Mouse (Mus musculus): ENCODE measurements around the gene Lrp6. TPM values are rescaled to one million over a fixed set of nuclear protein-coding genes. Genes with fewer than 3 reads are reported as not detected.

Lrp6 gene
- total RNA-seq, 1 experiment from 2014 or later = 56.0 TPM

DNA sequence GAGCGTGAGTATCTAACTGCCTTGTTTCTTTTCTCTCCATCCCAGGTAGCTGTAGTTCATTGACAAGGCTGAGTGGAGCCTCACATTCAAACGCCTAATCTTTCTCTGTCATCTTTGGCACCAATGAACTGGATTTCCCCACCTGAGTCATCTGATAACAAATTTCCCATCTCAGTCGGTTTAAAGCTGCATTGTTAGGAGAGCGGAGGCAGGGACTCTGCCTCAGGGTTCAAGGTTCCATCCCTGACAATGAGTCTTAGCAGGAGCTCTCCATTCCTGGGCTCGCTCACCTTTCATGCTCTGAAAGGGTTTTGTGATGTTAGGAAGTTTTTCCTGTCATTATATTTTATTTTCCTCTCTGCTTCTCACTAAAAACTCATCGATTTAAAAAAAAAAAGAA lies 11.3 kb upstream of the Lrp6 start:
- ATAC-seq (replicated peaks; ENCODE audit: low read depth, poor library complexity, severe bottlenecking) = no peak

DNA sequence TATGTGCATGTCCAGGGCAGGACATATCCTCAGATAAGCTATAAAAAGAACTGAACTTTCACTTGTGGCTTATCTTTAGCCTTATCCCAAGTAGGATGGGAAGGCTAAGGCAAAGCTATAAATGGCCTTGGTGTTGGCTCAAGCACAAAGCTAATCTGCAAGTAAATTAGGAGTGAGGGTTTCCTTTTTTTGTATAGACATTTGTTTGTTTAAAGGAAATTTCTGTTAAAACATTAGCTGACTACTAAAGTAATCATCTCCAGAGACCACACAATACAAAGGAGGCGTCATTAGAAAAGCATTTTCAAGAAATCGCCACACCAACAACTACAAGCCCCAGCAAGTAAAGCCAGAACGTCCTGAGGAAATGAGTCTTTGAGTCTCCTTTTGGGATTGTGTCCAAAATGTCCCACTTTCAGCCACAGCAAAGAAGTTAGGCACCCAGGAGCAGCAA lies 8.6 kb upstream of the Lrp6 start:
- no peak for ATAC-seq (replicated peaks; ENCODE audit: low read depth, poor library complexity, severe bottlenecking)

DNA sequence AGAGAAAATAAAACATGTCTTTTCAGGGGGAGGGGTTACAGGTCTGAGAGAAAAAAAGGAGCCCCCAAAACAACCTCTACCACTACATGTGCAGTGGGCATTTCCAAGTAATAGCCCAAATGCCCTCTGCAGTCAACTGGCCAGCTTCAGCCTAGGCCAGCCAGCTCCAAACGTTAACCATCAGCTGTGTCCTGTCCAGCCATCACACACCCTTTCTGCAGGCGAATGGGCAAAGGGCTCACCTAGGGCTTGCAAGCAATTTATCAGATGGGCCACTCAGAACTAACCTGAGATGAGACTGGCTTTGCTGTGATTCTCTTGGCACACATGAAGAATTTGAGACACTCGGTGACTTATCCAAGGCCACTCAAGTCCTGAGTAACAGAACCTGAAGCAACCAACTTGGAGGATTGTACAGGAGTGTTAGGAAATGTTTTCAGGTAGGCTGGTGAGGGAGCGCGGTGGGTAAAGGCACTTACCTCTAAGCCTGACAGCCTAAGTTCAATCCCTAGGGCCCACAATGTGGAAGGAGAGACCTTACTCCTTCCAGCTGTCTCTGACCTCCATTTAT lies 1.3 kb upstream of the Lrp6 start:
- no peak for ATAC-seq (replicated peaks; ENCODE audit: low read depth, poor library complexity, severe bottlenecking)

- ATAC-seq (replicated peaks; ENCODE audit: low read depth, poor library complexity, severe bottlenecking) = no peak
These were observed 432 bp downstream of the Lrp6 start for GRCm38 (mm10) chr6:134566248-134566817.

GRCm38 (mm10) chr6:134565606-134566247 lies 1.0 kb downstream of the Lrp6 start:
- ATAC-seq (replicated peaks; ENCODE audit: low read depth, poor library complexity, severe bottlenecking) = peak; percentile 30

DNA sequence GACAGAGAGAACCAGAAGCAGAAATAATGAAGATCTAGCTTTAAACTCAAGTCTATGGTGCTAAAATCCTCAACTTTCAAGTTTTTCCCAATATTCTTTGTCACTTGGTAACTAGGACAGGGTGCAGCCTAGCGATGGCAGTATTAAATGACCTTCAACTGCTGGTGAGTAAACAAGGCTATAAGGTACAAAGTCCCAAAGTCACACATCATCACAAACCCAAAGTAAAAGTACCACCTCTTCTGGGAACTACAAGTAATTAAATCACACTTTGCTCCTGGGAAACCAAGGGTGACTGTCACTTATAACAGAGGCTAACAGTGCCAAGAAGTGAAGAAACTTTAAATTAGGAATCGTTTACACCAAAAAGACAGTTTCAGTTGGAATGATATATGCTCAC lies 2.2 kb downstream of the Lrp6 start:
- no peak for ATAC-seq (replicated peaks; ENCODE audit: low read depth, poor library complexity, severe bottlenecking)

DNA sequence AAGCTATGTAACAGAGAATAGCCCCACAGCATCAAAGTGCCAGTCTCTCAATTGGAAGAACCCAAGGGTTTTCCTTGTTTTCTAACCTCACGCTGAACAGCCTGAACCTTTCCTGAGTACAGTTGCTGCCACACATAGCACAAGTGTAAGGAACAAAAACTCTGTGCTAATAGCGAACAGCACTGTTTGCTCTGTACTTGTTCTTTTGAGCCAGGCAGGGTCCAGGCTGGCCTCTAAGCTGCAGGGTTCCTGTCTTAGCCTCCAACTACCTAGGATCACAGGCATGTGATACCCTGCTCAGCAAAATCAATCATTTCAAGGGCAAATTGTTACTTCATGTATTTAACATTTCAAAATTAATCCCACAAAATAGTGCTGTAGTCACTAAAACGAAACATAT lies 7.1 kb downstream of the Lrp6 start:
- no peak for ATAC-seq (replicated peaks; ENCODE audit: low read depth, poor library complexity, severe bottlenecking)

- peak; percentile 70 for ATAC-seq (replicated peaks; ENCODE audit: low read depth, poor library complexity, severe bottlenecking)
These were observed 8.1 kb downstream of the Lrp6 start for GRCm38 (mm10) chr6:134558546-134559129.

DNA sequence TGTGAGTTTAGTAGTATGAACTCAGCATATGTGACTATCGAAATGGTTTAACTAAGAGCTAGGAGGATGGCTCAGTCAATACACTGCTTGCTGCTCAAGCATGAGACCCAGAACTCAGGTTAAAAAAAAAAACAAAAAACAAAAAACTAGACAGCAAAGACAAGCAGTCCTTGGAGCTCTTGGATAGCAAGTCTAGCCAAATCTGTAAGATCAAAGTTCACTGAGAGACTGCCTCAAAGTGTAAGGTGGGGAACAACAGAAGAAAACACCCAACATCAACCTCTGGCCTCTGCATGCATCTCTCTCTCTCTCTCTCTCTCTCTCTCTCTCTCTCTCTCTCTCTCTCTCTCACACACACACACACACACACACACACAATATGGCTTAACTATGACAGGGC lies 9.7 kb downstream of the Lrp6 start:
- no peak for ATAC-seq (replicated peaks; ENCODE audit: low read depth, poor library complexity, severe bottlenecking)

DNA sequence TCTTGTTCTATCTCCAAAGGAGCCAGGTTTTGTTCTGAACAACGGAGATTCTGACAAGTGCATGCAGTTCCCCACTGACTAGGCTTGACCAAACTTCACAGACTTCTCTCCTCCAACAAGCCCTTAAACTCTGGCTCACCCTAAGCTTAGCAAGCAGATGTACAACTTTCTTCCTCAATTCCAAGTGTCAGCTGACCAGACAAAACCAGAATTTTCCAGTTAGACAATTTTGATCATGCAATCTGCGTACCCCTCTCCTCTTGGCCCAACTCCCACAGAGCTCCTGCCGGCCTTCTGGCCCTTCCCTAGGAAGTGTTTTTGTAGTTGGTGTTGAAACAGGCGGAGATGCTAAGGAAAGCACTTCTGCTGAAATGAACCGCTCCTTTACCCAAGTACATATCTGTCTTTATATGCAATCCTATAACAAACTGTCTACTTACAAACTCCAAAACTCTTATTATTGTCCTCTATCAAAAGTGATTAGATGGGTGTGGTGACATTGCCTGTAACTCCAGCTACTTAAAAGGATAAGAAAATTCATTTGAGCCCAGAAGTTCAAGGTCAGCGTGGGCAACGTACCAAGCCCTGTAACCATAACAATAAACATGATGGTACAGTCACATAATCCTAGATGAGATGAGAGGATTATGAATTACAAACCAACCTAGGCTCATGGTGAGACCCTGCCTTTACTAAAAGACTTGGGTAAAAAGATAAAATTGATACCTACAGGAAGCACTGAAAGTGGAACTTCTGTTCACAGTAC lies 10.4 kb downstream of the Lrp6 start:
- ATAC-seq (replicated peaks; ENCODE audit: low read depth, poor library complexity, severe bottlenecking) = peak; percentile 34; the same call in 1 of the 2 replicates

DNA sequence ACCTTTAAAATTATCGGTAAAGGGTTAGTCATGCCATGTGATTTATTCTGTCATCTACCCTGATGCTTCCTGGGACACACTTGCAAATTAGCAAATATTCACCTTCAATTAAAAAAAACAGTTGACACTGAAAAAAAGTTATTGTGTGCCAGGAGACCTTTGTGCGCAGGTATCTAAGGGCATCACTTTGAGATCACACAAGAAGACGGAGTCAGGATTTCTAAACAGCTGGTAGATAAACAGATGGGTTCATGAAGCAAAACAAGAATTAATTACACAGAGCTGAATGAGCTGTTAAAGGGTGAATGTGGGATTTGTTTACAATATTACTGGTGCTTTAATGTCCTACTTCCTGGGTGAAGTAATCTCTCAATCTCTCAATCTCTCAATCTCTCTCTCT lies 11.6 kb downstream of the Lrp6 start:
- ATAC-seq (replicated peaks; ENCODE audit: low read depth, poor library complexity, severe bottlenecking) = no peak

DNA sequence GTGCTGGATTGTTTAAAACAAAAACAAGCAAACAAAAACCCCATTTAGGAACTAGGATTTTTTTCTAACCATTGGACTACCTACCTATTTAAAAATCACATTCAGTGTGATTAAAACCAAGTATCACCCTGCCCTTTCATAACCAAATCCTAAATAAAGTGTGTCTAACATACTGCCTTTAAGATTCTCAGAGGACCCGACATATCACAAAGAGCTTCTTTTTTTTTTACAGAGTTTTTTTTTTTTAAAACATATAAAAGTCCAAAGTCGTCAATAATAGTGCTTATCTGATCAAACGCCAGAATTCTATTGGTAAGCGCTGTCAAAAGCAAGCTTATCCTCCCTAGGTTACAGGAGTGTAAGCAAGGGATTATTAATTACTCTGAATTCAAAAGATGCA lies 12.5 kb downstream of the Lrp6 start:
- ATAC-seq (replicated peaks; ENCODE audit: low read depth, poor library complexity, severe bottlenecking) = no peak

- ATAC-seq (replicated peaks; ENCODE audit: low read depth, poor library complexity, severe bottlenecking) = no peak
These were observed 15.8 kb downstream of the Lrp6 start for GRCm38 (mm10) chr6:134551007-134551406.

GRCm38 (mm10) chr6:134550396-134550795 lies 16.4 kb downstream of the Lrp6 start:
- ATAC-seq (replicated peaks; ENCODE audit: low read depth, poor library complexity, severe bottlenecking) = no peak

DNA sequence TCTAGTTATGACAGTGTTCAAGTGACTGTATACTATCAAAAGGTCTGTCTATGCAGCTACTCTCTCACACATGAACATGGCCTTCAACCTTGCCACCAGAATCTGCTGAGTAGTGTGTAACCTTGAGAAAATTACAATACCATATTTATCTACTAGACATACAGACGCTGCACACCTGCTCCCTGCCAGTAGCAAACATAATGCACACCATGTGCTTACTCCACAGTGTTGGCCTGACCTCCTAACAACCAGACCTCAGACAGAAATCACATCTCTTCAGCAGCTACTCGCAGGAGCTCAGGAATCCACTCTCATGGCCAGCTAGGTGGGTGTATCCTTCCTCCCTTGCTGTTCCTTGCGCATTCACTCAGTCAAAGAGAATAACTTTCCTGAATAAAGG lies 21.9 kb downstream of the Lrp6 start:
- no peak for ATAC-seq (replicated peaks; ENCODE audit: low read depth, poor library complexity, severe bottlenecking)

GRCm38 (mm10) chr6:134544093-134544492 lies 22.7 kb downstream of the Lrp6 start:
- ATAC-seq (replicated peaks; ENCODE audit: low read depth, poor library complexity, severe bottlenecking) = peak; percentile 76

GRCm38 (mm10) chr6:134543607-134544006 lies 23.2 kb downstream of the Lrp6 start:
- ATAC-seq (replicated peaks; ENCODE audit: low read depth, poor library complexity, severe bottlenecking) = no peak

DNA sequence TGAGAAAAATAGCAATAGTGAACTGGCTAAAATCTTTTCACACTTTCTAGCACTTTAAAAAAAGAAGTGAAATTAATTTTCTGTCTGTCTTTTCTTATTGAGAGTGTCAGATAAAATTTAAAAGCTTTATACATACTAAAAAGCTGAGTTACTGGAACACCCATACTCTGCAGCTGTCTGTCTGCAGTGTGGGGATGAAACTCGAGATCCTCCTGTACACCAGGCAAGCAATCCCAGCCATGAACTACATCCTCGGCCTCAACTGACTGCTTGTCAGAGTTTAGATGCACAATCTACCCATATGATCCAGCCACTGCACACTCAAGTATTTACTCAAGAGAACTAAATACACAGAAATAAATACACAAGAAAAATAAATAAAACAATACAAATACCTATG lies 24.4 kb downstream of the Lrp6 start:
- no peak for ATAC-seq (replicated peaks; ENCODE audit: low read depth, poor library complexity, severe bottlenecking)

DNA sequence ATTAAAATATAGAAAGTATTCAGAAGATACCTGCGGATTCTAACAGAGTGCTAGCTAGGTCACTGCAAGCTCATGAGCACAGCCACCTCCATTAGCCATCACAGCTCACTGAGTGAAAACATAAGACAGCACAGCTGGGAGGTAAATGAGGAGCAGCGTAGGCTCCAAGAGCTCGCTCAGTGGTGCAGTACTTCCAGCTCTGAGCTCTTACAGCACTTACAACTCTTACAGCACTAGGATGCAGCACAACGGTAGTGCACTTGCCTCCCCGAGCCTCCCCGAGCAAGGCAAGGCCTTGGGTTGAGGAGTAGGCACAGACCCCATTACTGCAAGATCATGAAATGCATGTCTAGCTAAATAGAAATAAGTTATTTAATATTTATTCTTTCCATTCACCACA lies 26.6 kb downstream of the Lrp6 start:
- no peak for ATAC-seq (replicated peaks; ENCODE audit: low read depth, poor library complexity, severe bottlenecking)

GRCm38 (mm10) chr6:134539459-134539858 lies 27.3 kb downstream of the Lrp6 start:
- peak; percentile 48 for ATAC-seq (replicated peaks; ENCODE audit: low read depth, poor library complexity, severe bottlenecking)

DNA sequence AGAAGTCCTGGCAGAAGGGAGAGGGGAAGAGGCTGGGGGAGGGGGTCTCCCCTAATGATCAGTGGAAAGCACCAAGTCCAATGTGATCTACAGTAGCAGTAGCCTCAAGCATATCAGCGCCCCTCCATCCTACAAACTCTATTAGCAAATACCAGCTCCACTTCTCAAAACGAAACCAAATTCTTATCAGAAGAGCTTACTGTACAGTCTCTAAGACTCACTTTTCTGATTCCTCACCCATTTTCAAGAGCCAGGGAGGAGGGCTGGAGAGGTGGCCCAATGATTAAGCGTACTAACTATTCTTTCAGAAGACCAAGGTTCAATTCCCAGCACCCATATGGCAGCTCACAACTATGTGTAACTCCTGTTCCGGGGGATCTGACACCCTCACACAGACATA lies 28.0 kb downstream of the Lrp6 start:
- ATAC-seq (replicated peaks; ENCODE audit: low read depth, poor library complexity, severe bottlenecking) = peak; percentile 38; the same call in 1 of the 2 replicates
